Mouse (Mus musculus): Measurements from ENCODE around the gene Actg2. TPM values are rescaled to one million over a fixed set of nuclear protein-coding genes. Genes with fewer than 3 reads are reported as not detected.

The Actg2 gene
- total RNA-seq, 1 experiment = 6.6 TPM

- no peak for DNase-seq (ENCODE audit: low read depth, low spot score)
- Histone ChIP-seq H3K36me3 (ENCODE audit: control insufficient read depth, insufficient read depth, low read length, poor library complexity, severe bottlenecking) (no peaks in the 10 kb centered on the region), H3K9ac (ENCODE audit: insufficient read depth, low read depth, low read length, poor library complexity, severe bottlenecking) (no peak overlapping the region), H3K4me1 (ENCODE audit: control insufficient read depth in 2 of 2, insufficient read depth in 2 of 2, low read length in 2 of 2, poor library complexity in 1 of 2) (peaks cover 0 to 3% of the 10 kb centered on the region in 2 experiments; a peak in 1 of 4 replicates), H3K9me3 (ENCODE audit: control insufficient read depth, insufficient read depth, low read depth, low read length) (no peaks in the 10 kb centered on the region), H3K4me3 (ENCODE audit: insufficient read depth in 1 of 2, low read depth in 1 of 2, low read length in 2 of 2, poor library complexity in 1 of 2, severe bottlenecking in 1 of 2) (no peak overlapping the region), H3K27ac (ENCODE audit: insufficient read depth, low read depth, low read length, poor library complexity, severe bottlenecking) (no peak overlapping the region)
- TF ChIP-seq HCFC1 (IDR thresholded peaks at IDR 0.05; ENCODE audit: borderline replicate concordance, insufficient read depth, low read length) = no peak
- in situ Hi-C loops (cut with MboI; ENCODE audit: low sequenced_read_pairs in 2 of 2, unreplicated experiment in 2 of 2) = no loop called here
Measured at GRCm38 (mm10) chr6:83510210-83510609, 25.9 kb downstream of the Actg2 start.

- Histone ChIP-seq H3K9ac (ENCODE audit: insufficient read depth, low read depth, low read length, poor library complexity, severe bottlenecking) (no peak overlapping the region), H3K27ac (ENCODE audit: insufficient read depth, low read depth, low read length, poor library complexity, severe bottlenecking) (no peak overlapping the region), H3K4me1 (ENCODE audit: control insufficient read depth in 2 of 2, insufficient read depth in 2 of 2, low read length in 2 of 2, poor library complexity in 1 of 2) (peaks cover 0 to 3% of the 10 kb centered on the region in 2 experiments; a peak in 1 of 4 replicates), H3K36me3 (ENCODE audit: control insufficient read depth, insufficient read depth, low read length, poor library complexity, severe bottlenecking) (no peaks in the 10 kb centered on the region), H3K4me3 (ENCODE audit: insufficient read depth in 1 of 2, low read depth in 1 of 2, low read length in 2 of 2, poor library complexity in 1 of 2, severe bottlenecking in 1 of 2) (no peak overlapping the region), H3K9me3 (ENCODE audit: control insufficient read depth, insufficient read depth, low read depth, low read length) (no peaks in the 10 kb centered on the region)
- DNase-seq (ENCODE audit: low read depth, low spot score) = no peak
- in situ Hi-C loops (cut with MboI; ENCODE audit: low sequenced_read_pairs in 2 of 2, unreplicated experiment in 2 of 2) = no loop called here
- TF ChIP-seq CHD2 (IDR thresholded peaks at IDR 0.05; ENCODE audit: low read depth, low read length) (no peak), ZC3H11A (IDR thresholded peaks at IDR 0.05; ENCODE audit: borderline replicate concordance, low read depth, low read length) (no peak), ZNF384 (IDR thresholded peaks at IDR 0.05; ENCODE audit: low read depth, low read length) (no peak), MAFK (IDR thresholded peaks at IDR 0.05; ENCODE audit: insufficient read depth, low read depth, low read length) (no peak), HCFC1 (IDR thresholded peaks at IDR 0.05; ENCODE audit: borderline replicate concordance, insufficient read depth, low read length) (no peak)
Measured at GRCm38 (mm10) chr6:83509442-83509841, 26.6 kb downstream of the Actg2 start.

DNA sequence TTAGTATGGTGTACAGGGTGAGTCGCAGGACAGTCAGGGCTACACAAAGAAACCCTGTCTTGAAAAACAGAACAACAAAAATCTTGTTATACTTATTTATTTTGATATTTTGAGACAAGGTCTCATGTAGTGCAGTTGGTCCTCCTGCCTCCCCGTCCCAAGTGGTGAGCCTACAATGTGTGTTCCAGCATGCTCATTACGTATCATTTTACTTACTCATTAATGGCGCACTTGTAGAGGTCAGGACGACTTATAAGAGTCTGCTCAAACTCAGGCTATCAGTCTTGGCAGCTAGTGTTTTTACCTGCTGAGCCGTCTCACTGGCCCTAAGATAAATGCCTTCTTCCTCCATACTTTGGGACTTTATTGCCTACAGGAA, 28.9 kb downstream of the Actg2 start:
- no peak for TF ChIP-seq ZC3H11A (IDR thresholded peaks at IDR 0.05; ENCODE audit: borderline replicate concordance, low read depth, low read length)
- no peak for TF ChIP-seq ZNF384 (IDR thresholded peaks at IDR 0.05; ENCODE audit: low read depth, low read length)
- TF ChIP-seq HCFC1 (IDR thresholded peaks at IDR 0.05; ENCODE audit: borderline replicate concordance, insufficient read depth, low read length) = no peak
- no peak for TF ChIP-seq MAFK (IDR thresholded peaks at IDR 0.05; ENCODE audit: insufficient read depth, low read depth, low read length)
- TF ChIP-seq CHD2 (IDR thresholded peaks at IDR 0.05; ENCODE audit: low read depth, low read length) = no peak
- no peak overlapping the region for H3K27ac ChIP-seq (ENCODE audit: insufficient read depth, low read depth, low read length, poor library complexity, severe bottlenecking)
- H3K36me3 ChIP-seq (ENCODE audit: control insufficient read depth, insufficient read depth, low read length, poor library complexity, severe bottlenecking) = no peaks in the 10 kb centered on the region
- H3K4me3 ChIP-seq (ENCODE audit: insufficient read depth in 1 of 2, low read depth in 1 of 2, low read length in 2 of 2, poor library complexity in 1 of 2, severe bottlenecking in 1 of 2) = peak overlapping the region; percentile 27 to 78; a peak in 3 of 4 replicates
- DNase-seq (ENCODE audit: low read depth, low spot score) = no peak
- H3K4me1 ChIP-seq (ENCODE audit: control insufficient read depth in 2 of 2, insufficient read depth in 2 of 2, low read length in 2 of 2, poor library complexity in 1 of 2) = peaks cover 0 to 3% of the 10 kb centered on the region in 2 experiments; a peak in 1 of 4 replicates
- H3K9me3 ChIP-seq (ENCODE audit: control insufficient read depth, insufficient read depth, low read depth, low read length) = no peaks in the 10 kb centered on the region
- H3K9ac ChIP-seq (ENCODE audit: insufficient read depth, low read depth, low read length, poor library complexity, severe bottlenecking) = peak overlapping the region; percentile 21; the same call in 1 of the 2 replicates
- in situ Hi-C loops (cut with MboI; ENCODE audit: low sequenced_read_pairs in 2 of 2, unreplicated experiment in 2 of 2) = no loop called here

- Histone ChIP-seq H3K9me3 (ENCODE audit: control insufficient read depth, insufficient read depth, low read depth, low read length) (no peaks in the 10 kb centered on the region), H3K36me3 (ENCODE audit: control insufficient read depth, insufficient read depth, low read length, poor library complexity, severe bottlenecking) (no peaks in the 10 kb centered on the region), H3K27ac (ENCODE audit: insufficient read depth, low read depth, low read length, poor library complexity, severe bottlenecking) (peak within 1 kb of the TSS; percentile 72; the same call in 1 of the 2 replicates), H3K4me3 (ENCODE audit: insufficient read depth in 1 of 2, low read depth in 1 of 2, low read length in 2 of 2, poor library complexity in 1 of 2, severe bottlenecking in 1 of 2) (peak within 1 kb of the TSS; percentile 83 to 99), H3K4me1 (ENCODE audit: control insufficient read depth in 2 of 2, insufficient read depth in 2 of 2, low read length in 2 of 2, poor library complexity in 1 of 2) (peaks cover 0 to 3% of the 10 kb centered on the region in 2 experiments; a peak in 1 of 4 replicates), H3K9ac (ENCODE audit: insufficient read depth, low read depth, low read length, poor library complexity, severe bottlenecking) (peak within 1 kb of the TSS; percentile 98)
- no peak for TF ChIP-seq MAFK (IDR thresholded peaks at IDR 0.05; ENCODE audit: insufficient read depth, low read depth, low read length)
- TF ChIP-seq CHD2 (IDR thresholded peaks at IDR 0.05; ENCODE audit: low read depth, low read length) = peak; percentile 98
- no peak for TF ChIP-seq ZC3H11A (IDR thresholded peaks at IDR 0.05; ENCODE audit: borderline replicate concordance, low read depth, low read length)
- peak; percentile 86 for TF ChIP-seq HCFC1 (IDR thresholded peaks at IDR 0.05; ENCODE audit: borderline replicate concordance, insufficient read depth, low read length)
- TF ChIP-seq ZNF384 (IDR thresholded peaks at IDR 0.05; ENCODE audit: low read depth, low read length) = no peak
- in situ Hi-C loops (cut with MboI; ENCODE audit: low sequenced_read_pairs in 2 of 2, unreplicated experiment in 2 of 2) = no loop called here
- DNase-seq (ENCODE audit: low read depth, low spot score) = peak; percentile 91
Measured at GRCm38 (mm10) chr6:83506258-83507167, 29.6 kb downstream of the Actg2 start, which contains the start of gene Dguok. TSS of gene Dguok (minus strand) at chr6:83506969.

All from ES-E14 (cell line).